Mouse (Mus musculus) embryonic facial prominence, embryonic 10.5 days (tissue): ENCODE data around the gene Emc8. TPM values are rescaled to one million over a fixed set of nuclear protein-coding genes. Genes with fewer than 3 reads are reported as not detected.

Experiments
- DNase-seq: peaks from one replicate; pipeline ENCODE4 v3.0.0-alpha.2; 2017; ENCODE audit warnings: low spot score
- H3K27ac ChIP-seq: fragments of 300-500 bp; sonication (generic); replicated peaks from 2 replicates; pipeline ENCODE4 v1.5.1; 2016; ENCODE audit warnings: mild to moderate bottlenecking
- H3K27me3 ChIP-seq: fragments of 300-500 bp; sonication (generic); replicated peaks from 2 replicates; pipeline ENCODE4 v1.6.1; 2016; ENCODE audit warnings: low read depth, mild to moderate bottlenecking; ENCODE audit not compliant: poor library complexity, severe bottlenecking
- H3K36me3 ChIP-seq: fragments of 300-500 bp; sonication (generic); replicated peaks from 2 replicates; pipeline ENCODE4 v1.6.1; 2016; ENCODE audit warnings: mild to moderate bottlenecking, moderate library complexity
- H3K4me1 ChIP-seq: fragments of 300-500 bp; sonication (generic); 2 replicates; pipeline ENCODE4 v1.6.1; 2016
- H3K4me3 ChIP-seq: fragments of 300-500 bp; sonication (generic); 2 replicates; pipeline ENCODE4 v1.5.1; 2016; ENCODE audit warnings: mild to moderate bottlenecking, moderate library complexity
- H3K9me3 ChIP-seq: fragments of 300-500 bp; sonication (generic); 2 replicates; pipeline ENCODE4 v1.6.1; 2016; ENCODE audit warnings: mild to moderate bottlenecking
- WGBS: fragments of 180-500 bp; shearing (Covaris S2); methylation state at CpG from one replicate; pipeline ENCODE4 v1.1.7; 2016; 5-methylcytosine and 5-hydroxymethylcytosine counted together
- polyA plus RNA-seq: library from polyadenylated mRNA; unstranded; fragments of >200 nt; fragmentation: Nextera tagmentation; extraction: Ambion mirVana; gene quantifications from 2 replicates; pipeline ENCODE4 v1.2.1, GENCODE M21; 2016

The Emc8 gene
- polyA plus RNA-seq, 1 experiment from 2014 or later = 400 TPM

- no peak for DNase-seq
- H3K4me1 ChIP-seq = peaks cover 30% of the 10 kb centered on the region
- H3K9me3 ChIP-seq = peaks cover 4% of the 10 kb centered on the region
- H3K36me3 ChIP-seq = no peaks in the 10 kb centered on the region
- H3K27ac ChIP-seq = no peak overlapping the region
- 86% methylated on average over 17 of the region's 17 CpGs for WGBS
- peaks cover 17% of the 10 kb centered on the region for H3K27me3 ChIP-seq
- no peak overlapping the region for H3K4me3 ChIP-seq
These were observed 29.0 kb upstream of the Emc8 start for GRCm38 (mm10) chr8:120697154-120697978.

GRCm38 (mm10) chr8:120696401-120697153 is 28.2 kb upstream of the Emc8 start:
- Histone ChIP-seq H3K36me3 (no peaks in the 10 kb centered on the region), H3K27ac (no peak overlapping the region), H3K4me3 (no peak overlapping the region), H3K9me3 (peaks cover 4% of the 10 kb centered on the region), H3K4me1 (peaks cover 27% of the 10 kb centered on the region), H3K27me3 (peaks cover 10% of the 10 kb centered on the region)
- DNase-seq = peak; percentile 24
- WGBS = 64% methylated on average over 13 of the region's 13 CpGs

GRCm38 (mm10) chr8:120693861-120694493 is 25.6 kb upstream of the Emc8 start:
- peaks cover 17% of the 10 kb centered on the region for H3K4me1 ChIP-seq
- peaks cover 4% of the 10 kb centered on the region for H3K9me3 ChIP-seq
- no peaks in the 10 kb centered on the region for H3K36me3 ChIP-seq
- peak; percentile 24 for DNase-seq
- peaks cover 11% of the 10 kb centered on the region; the same call in 1 of the 2 replicates for H3K27me3 ChIP-seq
- H3K27ac ChIP-seq = no peak overlapping the region
- WGBS = 56% methylated on average over 22 of the region's 22 CpGs
- no peak overlapping the region for H3K4me3 ChIP-seq

- WGBS = 54% methylated on average over 4 of the region's 4 CpGs
- peaks cover 17% of the 10 kb centered on the region for H3K4me1 ChIP-seq
- no peaks in the 10 kb centered on the region for H3K36me3 ChIP-seq
- peaks cover 1% of the 10 kb centered on the region for H3K9me3 ChIP-seq
- peaks cover 17% of the 10 kb centered on the region; the same call in 1 of the 2 replicates for H3K27me3 ChIP-seq
- no peak overlapping the region for H3K4me3 ChIP-seq
- no peak overlapping the region for H3K27ac ChIP-seq
- no peak for DNase-seq
These were observed 24.6 kb upstream of the Emc8 start for GRCm38 (mm10) chr8:120692934-120693333.

- Histone ChIP-seq H3K4me1 (peaks cover 26% of the 10 kb centered on the region), H3K27ac (no peak overlapping the region), H3K27me3 (peaks cover 31% of the 10 kb centered on the region), H3K9me3 (no peaks in the 10 kb centered on the region), H3K4me3 (no peak overlapping the region), H3K36me3 (no peaks in the 10 kb centered on the region)
- DNase-seq = no peak
- WGBS = 89% methylated on average over 7 of the region's 7 CpGs
These were observed 20.1 kb upstream of the Emc8 start for GRCm38 (mm10) chr8:120688511-120688910.

- H3K4me3 ChIP-seq = no peak overlapping the region
- 82% methylated on average over 8 of the region's 8 CpGs for WGBS
- no peak for DNase-seq
These were observed 19.4 kb upstream of the Emc8 start for GRCm38 (mm10) chr8:120687786-120688185.

GRCm38 (mm10) chr8:120686576-120686975 is 18.2 kb upstream of the Emc8 start:
- WGBS = 81% methylated on average over 5 of the region's 5 CpGs
- peaks cover 24% of the 10 kb centered on the region for H3K4me1 ChIP-seq
- no peak overlapping the region for H3K4me3 ChIP-seq
- DNase-seq = no peak
- H3K27me3 ChIP-seq = peaks cover 42% of the 10 kb centered on the region
- no peaks in the 10 kb centered on the region for H3K9me3 ChIP-seq
- H3K27ac ChIP-seq = no peak overlapping the region
- no peaks in the 10 kb centered on the region for H3K36me3 ChIP-seq

More at GRCm38 (mm10) chr8:120687786-120688185, 19.4 kb upstream of the Emc8 start:
- Histone ChIP-seq H3K27ac (no peak overlapping the region), H3K9me3 (no peaks in the 10 kb centered on the region), H3K36me3 (no peaks in the 10 kb centered on the region), H3K27me3 (peaks cover 35% of the 10 kb centered on the region), H3K4me1 (peaks cover 24% of the 10 kb centered on the region)

GRCm38 (mm10) chr8:120686051-120686450 is 17.7 kb upstream of the Emc8 start:
- 0 out of 2 replicates have a peak overlapping the region, but pooled peaks have one; percentile 21 for H3K27ac ChIP-seq
- H3K4me3 ChIP-seq = no peak overlapping the region

GRCm38 (mm10) chr8:120685591-120685990 is 17.2 kb upstream of the Emc8 start:
- no peaks in the 10 kb centered on the region for H3K9me3 ChIP-seq
- H3K4me3 ChIP-seq = no peak overlapping the region
- WGBS = 78% methylated on average over 8 of the region's 8 CpGs
- H3K4me1 ChIP-seq = peaks cover 24% of the 10 kb centered on the region
- no peak for DNase-seq
- H3K27ac ChIP-seq = peak overlapping the region; percentile 21; the same call in 1 of the 2 replicates
- no peaks in the 10 kb centered on the region for H3K36me3 ChIP-seq
- peaks cover 42% of the 10 kb centered on the region for H3K27me3 ChIP-seq

More at GRCm38 (mm10) chr8:120686051-120686450, 17.7 kb upstream of the Emc8 start:
- 86% methylated on average over 13 of the region's 13 CpGs for WGBS
- no peak for DNase-seq
- Histone ChIP-seq H3K27me3 (peaks cover 42% of the 10 kb centered on the region), H3K36me3 (no peaks in the 10 kb centered on the region), H3K4me1 (peaks cover 24% of the 10 kb centered on the region), H3K9me3 (no peaks in the 10 kb centered on the region)

- Histone ChIP-seq H3K4me1 (peaks cover 24% of the 10 kb centered on the region), H3K27me3 (peaks cover 42% of the 10 kb centered on the region), H3K9me3 (no peaks in the 10 kb centered on the region), H3K27ac (peak overlapping the region; percentile 21; the same call in 1 of the 2 replicates), H3K4me3 (no peak overlapping the region), H3K36me3 (no peaks in the 10 kb centered on the region)
- 69% methylated on average over 5 of the region's 5 CpGs for WGBS
- DNase-seq = no peak
These were observed 16.7 kb upstream of the Emc8 start for GRCm38 (mm10) chr8:120685097-120685496.

GRCm38 (mm10) chr8:120684082-120684481 is 15.7 kb upstream of the Emc8 start:
- no peaks in the 10 kb centered on the region for H3K9me3 ChIP-seq
- H3K27ac ChIP-seq = no peak overlapping the region
- peaks cover 45% of the 10 kb centered on the region for H3K27me3 ChIP-seq
- no peak for DNase-seq
- no peaks in the 10 kb centered on the region for H3K36me3 ChIP-seq
- no peak overlapping the region for H3K4me3 ChIP-seq
- WGBS = 60% methylated on average over 5 of the region's 5 CpGs
- H3K4me1 ChIP-seq = peaks cover 24% of the 10 kb centered on the region

- 14% methylated on average over 10 of the region's 10 CpGs for WGBS
- H3K27me3 ChIP-seq = peaks cover 42% of the 10 kb centered on the region
- DNase-seq = peak; percentile 77
- H3K27ac ChIP-seq = no peak overlapping the region
- no peak overlapping the region for H3K4me3 ChIP-seq
- no peaks in the 10 kb centered on the region for H3K36me3 ChIP-seq
- H3K4me1 ChIP-seq = peaks cover 27% of the 10 kb centered on the region
- no peaks in the 10 kb centered on the region for H3K9me3 ChIP-seq
These were observed 15.2 kb upstream of the Emc8 start for GRCm38 (mm10) chr8:120683602-120684001.
